Mouse (Mus musculus) CH12.LX (cell line): ENCODE measurements at regions not wholly inside any gene's neighbourhood (a gene's known extent, or its start where the extent isn't known, plus 50 kb on each side); places are given as distances from the start of the nearest gene placed in this dataset.
A peak's percentile ranks its signal among the peaks of the same experiment; 100 is the strongest.

Experiments used
- DNase-seq: peaks from one replicate; pipeline ENCODE4 v3.0.0-alpha.2; 2013; ENCODE audit errors: extremely low read depth
- H3K27ac ChIP-seq: 2 replicates; pipeline ENCODE4 v1.5.1; 2012; ENCODE audit warnings: low read depth, mild to moderate bottlenecking, control low read depth, moderate library complexity; ENCODE audit not compliant: insufficient read depth
- H3K27me3 ChIP-seq: replicated peaks from 2 replicates; pipeline ENCODE3; 2012; ENCODE audit warnings: inconsistent platforms
- H3K36me3 ChIP-seq, 2 experiments: replicated peaks in 1 of 2; 2 replicates each; pipeline versions ENCODE3 to v1.6.1; 2012; ENCODE audit warnings: inconsistent platforms in 1 of 2, low read length in 1 of 2, mild to moderate bottlenecking in 1 of 2, mixed read lengths in 1 of 2, moderate library complexity in 1 of 2; ENCODE audit not compliant: control insufficient read depth in 1 of 2, insufficient read depth in 1 of 2
- H3K4me1 ChIP-seq, 2 experiments: 2 replicates each; pipeline ENCODE4 v1.6.1; 2012; ENCODE audit warnings: inconsistent platforms in 1 of 2, moderate library complexity in 1 of 2; ENCODE audit not compliant: insufficient read depth in 2 of 2, control insufficient read depth in 1 of 2
- H3K4me2 ChIP-seq: 2 replicates; pipeline ENCODE4 v1.6.1; 2012; ENCODE audit warnings: low read depth, mild to moderate bottlenecking, control low read depth; ENCODE audit not compliant: poor library complexity, insufficient read depth, severe bottlenecking
- H3K4me3 ChIP-seq, 3 experiments: fragments of 150-350 bp in 1 of 3; sonication (generic) in 1 of 3; replicated peaks in 1 of 3; 2 replicates each; pipeline versions ENCODE3 to v1.5.1; 2011 to 2012; ENCODE audit warnings: low read depth in 2 of 3, low read length in 2 of 3, mild to moderate bottlenecking in 2 of 3, moderate library complexity in 2 of 3, control low read depth in 1 of 3, improper control_type of control experiment in 1 of 3, inconsistent platforms in 1 of 3, mixed read lengths in 1 of 3; ENCODE audit not compliant: poor library complexity in 1 of 3
- H3K79me2 ChIP-seq: replicated peaks from 2 replicates; pipeline ENCODE4 v1.6.1; 2012; ENCODE audit warnings: mild to moderate bottlenecking, moderate library complexity; ENCODE audit not compliant: control insufficient read depth, poor library complexity, insufficient read depth, severe bottlenecking; ENCODE audit errors: extremely low read depth
- H3K9ac ChIP-seq: 2 replicates; pipeline ENCODE4 v1.6.1; 2012; ENCODE audit warnings: low read depth, mild to moderate bottlenecking, control low read depth, moderate library complexity; ENCODE audit not compliant: insufficient read depth
- H3K9me3 ChIP-seq: replicated peaks from 2 replicates; pipeline ENCODE3; 2012; ENCODE audit warnings: low read length, inconsistent platforms, mixed read lengths
- BHLHE40 ChIP-seq: IDR thresholded peaks from 2 replicates; pipeline ENCODE4 v1.6.1; 2011; ENCODE audit warnings: mild to moderate bottlenecking, low read depth, low read length, improper control_type of control experiment
- CHD1 ChIP-seq: IDR thresholded peaks from 2 replicates; pipeline ENCODE4 v1.6.1; 2012; ENCODE audit warnings: low read depth, low read length, improper control_type of control experiment, inconsistent platforms
- CTCF ChIP-seq, 2 experiments: IDR thresholded peaks in 1 of 2; conservative IDR thresholded peaks in 1 of 2; 2 replicates each; pipeline ENCODE4 v1.5.1; 2011 to 2012; ENCODE audit warnings: low read depth in 2 of 2, low read length in 2 of 2, improper control_type of control experiment in 1 of 2, inconsistent platforms in 1 of 2, mild to moderate bottlenecking in 1 of 2, moderate library complexity in 1 of 2
- E2F4 ChIP-seq: IDR thresholded peaks from 2 replicates; pipeline ENCODE4 v1.6.1; 2011; ENCODE audit warnings: low read depth, low read length, improper control_type of control experiment; ENCODE audit not compliant: insufficient replicate concordance
- ETS1 ChIP-seq: conservative IDR thresholded peaks from 2 replicates; pipeline ENCODE4 v1.6.1; 2012; ENCODE audit warnings: low read depth, mild to moderate bottlenecking, inconsistent platforms, low read length, improper control_type of control experiment, moderate library complexity
- HCFC1 ChIP-seq: IDR thresholded peaks from 2 replicates; pipeline ENCODE4 v1.6.1; 2012; ENCODE audit warnings: low read depth, mild to moderate bottlenecking, inconsistent platforms, low read length, improper control_type of control experiment
- IRF4 ChIP-seq: IDR thresholded peaks from 2 replicates; pipeline ENCODE4 v1.6.1; 2014; ENCODE audit warnings: low read depth, mild to moderate bottlenecking, inconsistent platforms, low read length, improper control_type of control experiment
- JUN ChIP-seq: IDR thresholded peaks from 2 replicates; pipeline ENCODE4 v1.6.1; 2011; ENCODE audit warnings: low read depth, mild to moderate bottlenecking, low read length, improper control_type of control experiment, moderate library complexity; ENCODE audit not compliant: insufficient read depth
- KAT2A ChIP-seq: IDR thresholded peaks from 2 replicates; pipeline ENCODE4 v1.6.1; 2012; ENCODE audit warnings: low read length, improper control_type of control experiment, inconsistent platforms; ENCODE audit not compliant: insufficient replicate concordance
- MAFK ChIP-seq: IDR thresholded peaks from 2 replicates; pipeline ENCODE4 v1.6.1; 2011; ENCODE audit warnings: low read length, improper control_type of control experiment; ENCODE audit not compliant: insufficient replicate concordance
- MAX ChIP-seq: IDR thresholded peaks from 2 replicates; pipeline ENCODE4 v1.6.1; 2011; ENCODE audit warnings: low read length, improper control_type of control experiment
- MAZ ChIP-seq: IDR thresholded peaks from 2 replicates; pipeline ENCODE4 v1.6.1; 2012; ENCODE audit warnings: low read depth, mild to moderate bottlenecking, inconsistent platforms, low read length, improper control_type of control experiment, moderate library complexity
- PAX5 ChIP-seq: IDR thresholded peaks from 2 replicates; pipeline ENCODE4 v1.6.1; 2012; ENCODE audit warnings: low read length, inconsistent platforms, mixed read lengths
- POLR2A ChIP-seq: IDR thresholded peaks from 2 replicates; pipeline ENCODE4 v1.6.1; 2011; ENCODE audit warnings: low read depth, mild to moderate bottlenecking, improper control_type of control experiment, low read length
- SIN3A ChIP-seq: IDR thresholded peaks from 2 replicates; pipeline ENCODE4 v1.6.1; 2012; ENCODE audit warnings: low read length, improper control_type of control experiment, inconsistent platforms
- SMC3 ChIP-seq: IDR thresholded peaks from 2 replicates; pipeline ENCODE4 v1.6.1; 2011; ENCODE audit warnings: low read depth, low read length, improper control_type of control experiment
- TBP ChIP-seq: conservative IDR thresholded peaks from 2 replicates; pipeline ENCODE4 v1.6.1; 2011; ENCODE audit warnings: low read depth, low read length, improper control_type of control experiment
- TCF12 ChIP-seq: IDR thresholded peaks from 2 replicates; pipeline ENCODE4 v1.6.1; 2014; ENCODE audit warnings: low read depth, mild to moderate bottlenecking, inconsistent platforms, low read length, improper control_type of control experiment
- UBTF ChIP-seq: IDR thresholded peaks from 2 replicates; pipeline ENCODE4 v1.6.1; 2012; ENCODE audit warnings: low read depth, mild to moderate bottlenecking, inconsistent platforms, low read length, improper control_type of control experiment, moderate library complexity
- USF2 ChIP-seq: conservative IDR thresholded peaks from 2 replicates; pipeline ENCODE4 v1.6.1; 2011; ENCODE audit warnings: low read depth, low read length, improper control_type of control experiment
- ZC3H11A ChIP-seq: IDR thresholded peaks from 2 replicates; pipeline ENCODE4 v1.6.1; 2012; ENCODE audit warnings: low read depth, mild to moderate bottlenecking, inconsistent platforms, low read length, improper control_type of control experiment
- ZKSCAN1 ChIP-seq: IDR thresholded peaks from 2 replicates; pipeline ENCODE4 v1.6.1; 2012; ENCODE audit warnings: low read depth, inconsistent platforms, low read length, improper control_type of control experiment, borderline replicate concordance
- ZNF384 ChIP-seq: IDR thresholded peaks from 2 replicates; pipeline ENCODE4 v1.6.1; 2012; ENCODE audit warnings: low read depth, low read length, improper control_type of control experiment, inconsistent platforms
- dilution Hi-C: fragments of 300-500 bp; cut with MboI; formaldehyde crosslinking; loops from 2 replicates; pipeline ENCODE4 v1.14.3; 2020; ENCODE audit warnings: low sequenced_read_pairs; ENCODE audit not compliant: extremely low pct_unique_long_range_greater_than_20kb, extremely low pct_ligation_motif_present
- in situ Hi-C: fragments of 300-500 bp; cut with MboI; formaldehyde crosslinking; loops from 3 replicates; pipeline ENCODE4 v1.14.3; 2019; ENCODE audit warnings: low sequenced_read_pairs, low pct_ligation_motif_present, low pct_unique_long_range_greater_than_20kb, mixed read lengths

DNA sequence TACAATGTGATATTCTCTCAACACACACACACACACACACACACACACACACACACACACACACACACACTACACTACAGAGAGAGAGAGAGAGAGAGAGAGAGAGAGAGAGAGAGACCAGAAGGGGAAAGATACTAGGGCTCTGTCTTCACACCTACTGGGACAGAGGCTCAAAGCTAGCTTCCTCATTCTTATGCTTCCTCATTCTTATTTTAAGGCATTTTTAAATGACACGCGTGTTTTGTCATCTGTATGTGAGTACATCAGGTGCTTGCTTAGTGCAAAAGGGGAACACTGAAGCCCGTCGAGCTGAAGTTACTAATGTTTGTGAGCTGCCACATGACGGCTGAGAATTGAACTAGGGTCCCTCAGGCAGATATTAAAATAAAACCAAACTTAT lies 769.5 kb downstream of the Adgrl2 start:
- dilution Hi-C loops, result no loop called here
- no peak overlapping the region for H3K4me3 ChIP-seq

DNA sequence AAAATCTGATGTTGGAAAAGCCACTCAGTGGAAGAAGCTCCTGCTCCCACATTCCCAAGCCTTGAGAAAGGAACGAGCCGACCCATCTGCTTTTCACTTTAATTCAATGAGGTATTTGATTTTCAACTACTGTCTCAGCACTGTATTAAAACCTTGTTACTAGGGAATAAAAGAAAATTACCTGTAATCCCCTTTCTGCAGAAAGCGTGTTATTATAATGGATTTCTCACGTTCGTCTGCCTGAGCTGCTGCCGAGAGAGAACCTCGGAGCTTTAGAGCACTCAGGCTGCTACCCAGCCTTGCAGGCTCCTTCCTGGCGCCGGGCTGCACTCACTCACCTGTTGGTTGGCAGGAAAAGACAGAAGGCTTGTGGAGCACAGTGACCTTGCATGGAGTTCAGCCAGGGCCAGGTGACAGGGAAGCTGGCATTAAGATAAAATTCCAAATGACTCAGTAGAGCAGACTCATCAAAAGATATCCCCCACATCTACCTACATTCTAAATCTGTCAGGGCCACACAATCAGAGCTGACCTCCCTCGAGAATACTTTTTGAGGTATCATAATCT lies 770.2 kb downstream of the Adgrl2 start:
- dilution Hi-C loops, result no loop called here

More for the DNA sequence above, 769.5 kb downstream of the Adgrl2 start:
- H3K27ac ChIP-seq, result no peak overlapping the region
- peaks cover 0 to 8% of the 10 kb centered on the region in 2 experiments; a peak in 3 of 4 replicates for H3K4me1 ChIP-seq
- no peaks in the 10 kb centered on the region for H3K27me3 ChIP-seq
- in situ Hi-C loops, result no loop called here
- TF ChIP-seq E2F4 (no peak), ZNF384 (no peak), SMC3 (no peak), CTCF (conservative IDR thresholded peaks at IDR 0.05 in 1 of 2, IDR thresholded peaks at IDR 0.05 in 1 of 2; ENCODE audit: low read depth in 2 of 2, low read length in 2 of 2) (no peak), TCF12 (no peak), MAFK (no peak), ETS1 (no peak), SIN3A (no peak), PAX5 (no peak), ZKSCAN1 (no peak), UBTF (no peak), BHLHE40 (no peak), IRF4 (no peak), USF2 (no peak), JUN (no peak), ZC3H11A (no peak), CHD1 (no peak), POLR2A (no peak), MAZ (no peak), HCFC1 (no peak)
- no peak overlapping the region for H3K4me2 ChIP-seq
- H3K79me2 ChIP-seq, result no peaks in the 10 kb centered on the region
- H3K9me3 ChIP-seq, result no peaks in the 10 kb centered on the region
- peak; percentile 47 for DNase-seq
- no peak overlapping the region for H3K9ac ChIP-seq
- H3K36me3 ChIP-seq, result no peaks in the 10 kb centered on the region

More for the DNA sequence above, 770.2 kb downstream of the Adgrl2 start:
- no peaks in the 10 kb centered on the region for H3K9me3 ChIP-seq
- H3K27ac ChIP-seq, result no peak overlapping the region
- no peaks in the 10 kb centered on the region for H3K36me3 ChIP-seq
- no peak overlapping the region for H3K9ac ChIP-seq
- H3K4me2 ChIP-seq, result no peak overlapping the region
- H3K79me2 ChIP-seq, result no peaks in the 10 kb centered on the region
- no peaks in the 10 kb centered on the region for H3K27me3 ChIP-seq
- no peak for TF ChIP-seq KAT2A
- no peak for TF ChIP-seq MAX
- no peak for TF ChIP-seq TBP
- no peak for DNase-seq
- peaks cover 0 to 8% of the 10 kb centered on the region in 2 experiments; a peak in 3 of 4 replicates for H3K4me1 ChIP-seq
- no peak overlapping the region for H3K4me3 ChIP-seq
- in situ Hi-C loops, result no loop called here
